Mouse (Mus musculus) thymus, adult 2 months (tissue): ENCODE data around the gene Mylk. TPM values are rescaled to one million over a fixed set of nuclear protein-coding genes. Genes with fewer than 3 reads are reported as not detected.

Source experiments
- DNase-seq: peaks from one replicate; pipeline ENCODE4 v3.0.0; 2021
- H3K27ac ChIP-seq: fragments of 200-500 bp; 2 replicates; pipeline ENCODE4 v1.5.1; 2012; ENCODE audit warnings: low read length, control low read depth; ENCODE audit not compliant: control insufficient read depth, insufficient read depth
- H3K27me3 ChIP-seq: fragments of 200-500 bp; 2 replicates; pipeline ENCODE4 v1.6.1; 2012; ENCODE audit warnings: mild to moderate bottlenecking, low read length, moderate library complexity, mixed read lengths; ENCODE audit not compliant: control insufficient read depth, insufficient read depth
- H3K36me3 ChIP-seq: fragments of 200-500 bp; 2 replicates; pipeline ENCODE4 v1.6.1; 2012; ENCODE audit warnings: mild to moderate bottlenecking, low read length, moderate library complexity; ENCODE audit not compliant: control insufficient read depth, insufficient read depth
- H3K4me1 ChIP-seq: fragments of 200-500 bp; replicated peaks from 2 replicates; pipeline ENCODE4 v1.6.1; 2012; ENCODE audit warnings: low read length; ENCODE audit not compliant: control insufficient read depth, insufficient read depth
- H3K4me3 ChIP-seq: fragments of 200-500 bp; 2 replicates; pipeline ENCODE4 v1.5.1; 2012; ENCODE audit warnings: mild to moderate bottlenecking, low read length, control low read depth, moderate library complexity; ENCODE audit not compliant: control insufficient read depth, insufficient read depth
- CTCF ChIP-seq: fragments of 200-500 bp; IDR thresholded peaks from 2 replicates; pipeline ENCODE4 v1.5.1; 2012; ENCODE audit warnings: mild to moderate bottlenecking, control low read depth, low read length, moderate library complexity, borderline replicate concordance; ENCODE audit not compliant: control insufficient read depth, poor library complexity, insufficient read depth; ENCODE audit errors: extremely low read depth
- POLR2A ChIP-seq: fragments of 200-500 bp; IDR thresholded peaks from 2 replicates; pipeline ENCODE4 v1.6.1; 2012; ENCODE audit warnings: mild to moderate bottlenecking, low read length, control low read depth, moderate library complexity; ENCODE audit not compliant: control insufficient read depth, poor library complexity, insufficient read depth; ENCODE audit errors: extremely low read depth
- WGBS: fragments of 180-500 bp; shearing (Covaris S2); methylation state at CpG from one replicate; pipeline ENCODE4 v1.1.7; 2018; 5-methylcytosine and 5-hydroxymethylcytosine counted together
- polyA plus RNA-seq: library from polyadenylated mRNA; depleted of rRNA; stranded (reverse); fragments of >200 nt; gene quantifications from 2 replicates; pipeline ENCODE4 v1.2.3, GENCODE M21; 2012

Gene Mylk
- polyA plus RNA-seq, 1 experiment, result 7.2 TPM

GRCm38 (mm10) chr16:34784675-34785074 is 39.7 kb downstream of the Mylk start:
- H3K4me1 ChIP-seq, result no peaks in the 10 kb centered on the region

GRCm38 (mm10) chr16:34792555-34792954 is 47.5 kb downstream of the Mylk start:
- no peak for DNase-seq
- Histone ChIP-seq H3K4me1 (no peaks in the 10 kb centered on the region), H3K4me3 (no peak overlapping the region), H3K27me3 (no peaks in the 10 kb centered on the region), H3K36me3 (no peaks in the 10 kb centered on the region), H3K27ac (no peak overlapping the region)
- no peak for TF ChIP-seq POLR2A
- 81% methylated on average over 1 of the region's 1 CpGs for WGBS

More at GRCm38 (mm10) chr16:34784675-34785074, 39.7 kb downstream of the Mylk start:
- Histone ChIP-seq H3K27me3 (no peaks in the 10 kb centered on the region), H3K27ac (no peak overlapping the region), H3K36me3 (no peaks in the 10 kb centered on the region), H3K4me3 (no peak overlapping the region)
- DNase-seq, result no peak
- TF ChIP-seq CTCF (no peak), POLR2A (no peak)
- WGBS, result 35% methylated on average over 4 of the region's 4 CpGs

- TF ChIP-seq POLR2A (no peak), CTCF (no peak)
- Histone ChIP-seq H3K36me3 (no peaks in the 10 kb centered on the region), H3K27ac (no peak overlapping the region), H3K27me3 (no peaks in the 10 kb centered on the region), H3K4me1 (no peaks in the 10 kb centered on the region), H3K4me3 (no peak overlapping the region)
- 90% methylated on average over 5 of the region's 5 CpGs for WGBS
- no peak for DNase-seq
Measured at GRCm38 (mm10) chr16:34793000-34793399, 48.0 kb downstream of the Mylk start.

- 91% methylated on average over 5 of the region's 5 CpGs for WGBS
- no peak overlapping the region for H3K27ac ChIP-seq
- DNase-seq, result no peak
- H3K27me3 ChIP-seq, result no peaks in the 10 kb centered on the region
- no peak overlapping the region for H3K4me3 ChIP-seq
- H3K4me1 ChIP-seq, result no peaks in the 10 kb centered on the region
- TF ChIP-seq CTCF (no peak), POLR2A (no peak)
- no peaks in the 10 kb centered on the region for H3K36me3 ChIP-seq
Measured at GRCm38 (mm10) chr16:34801222-34801621, 56.2 kb downstream of the Mylk start.

GRCm38 (mm10) chr16:34804286-34805010 is 59.4 kb downstream of the Mylk start:
- Histone ChIP-seq H3K4me1 (no peaks in the 10 kb centered on the region), H3K27ac (no peak overlapping the region), H3K36me3 (no peaks in the 10 kb centered on the region), H3K27me3 (no peaks in the 10 kb centered on the region), H3K4me3 (no peak overlapping the region)
- no peak for DNase-seq
- 81% methylated on average over 11 of the region's 11 CpGs for WGBS
- TF ChIP-seq POLR2A (no peak), CTCF (no peak)

GRCm38 (mm10) chr16:34806883-34807767 is 62.1 kb downstream of the Mylk start:
- no peaks in the 10 kb centered on the region for H3K36me3 ChIP-seq
- 92% methylated on average over 16 of the region's 16 CpGs for WGBS
- H3K27ac ChIP-seq, result no peak overlapping the region
- no peak for DNase-seq
- H3K4me3 ChIP-seq, result no peak overlapping the region
- H3K4me1 ChIP-seq, result no peaks in the 10 kb centered on the region
- TF ChIP-seq CTCF (no peak), POLR2A (no peak)
- H3K27me3 ChIP-seq, result no peaks in the 10 kb centered on the region

- no peaks in the 10 kb centered on the region for H3K36me3 ChIP-seq
- DNase-seq, result no peak
- H3K4me3 ChIP-seq, result no peak overlapping the region
- H3K4me1 ChIP-seq, result no peaks in the 10 kb centered on the region
- H3K27ac ChIP-seq, result no peak overlapping the region
- 83% methylated on average over 11 of the region's 11 CpGs for WGBS
- no peak for TF ChIP-seq POLR2A
- TF ChIP-seq CTCF, result no peak
- no peaks in the 10 kb centered on the region for H3K27me3 ChIP-seq
Measured at GRCm38 (mm10) chr16:34807768-34808275, 62.8 kb downstream of the Mylk start.
